11 mouse cellular contexts compared by ENCODE assay signal in genomic region chr7:49400463-49400862, GRCm38 (mm10).
DNase-seq lines count a peak whose midpoint lies in the region; ATAC-seq and TF ChIP-seq lines count a peak whose summit lies in the region.
"Had no signal": no experiment of that assay in that cellular context is flagged by ENCODE, and none has a peak within 500 bp of the region (broad histone marks: within the 10 kb centered on the region; RNA-seq: fewer than 3 reads in every experiment).

No protein-coding gene starts in this region.

- H3K9ac ChIP-seq in lung, embryonic 14.5 days = no peak overlapping the region
- H3K9ac ChIP-seq: liver, embryonic 14.5 days; neural tube, embryonic 12.5 days had no signal

- no peak overlapping the region for H3K27ac ChIP-seq in lung, embryonic 14.5 days (ENCODE audit: low read depth)
- H3K27ac ChIP-seq: kidney, postnatal 0 days; liver, embryonic 14.5 days; neural tube, embryonic 12.5 days had no signal

- no peaks in the 10 kb centered on the region for H3K4me1 ChIP-seq in lung, embryonic 14.5 days (ENCODE audit: insufficient read depth)

- H3K36me3 ChIP-seq in lung, embryonic 14.5 days (ENCODE audit: insufficient read depth) = no peaks in the 10 kb centered on the region
- H3K36me3 ChIP-seq: neural tube, embryonic 12.5 days had no signal

- peak; percentile 29 to 32 for DNase-seq in heart, adult 18-20 months
- no peak for DNase-seq in heart, adult 8-10 months (ENCODE audit: low spot score)
- peak; percentile 18 for DNase-seq in thymus, postnatal 14 days
- DNase-seq in thymus, postnatal 36 days = no peak
- no peak for DNase-seq in lung, embryonic 14.5 days
- DNase-seq in urinary bladder, postnatal 25 days (ENCODE audit: low spot score) = peak; percentile 44
- no peak for DNase-seq in spleen, postnatal 10 days (ENCODE audit: low spot score in 2 of 2)
- no peak for DNase-seq in right cerebral cortex, postnatal 36 days (ENCODE audit: low spot score in 2 of 2)

- no peak overlapping the region for H3K4me2 ChIP-seq in lung, embryonic 14.5 days
- H3K4me2 ChIP-seq: neural tube, embryonic 12.5 days had no signal

- peak; percentile 36; the same call in 1 of the 2 replicates for ATAC-seq in lung, embryonic 14.5 days (ENCODE audit: insufficient read depth)

- WGBS in lung, embryonic 14.5 days = 72% methylated on average over 19 of the region's 19 CpGs

- H3K4me3 ChIP-seq in lung, embryonic 14.5 days (ENCODE audit: low read depth, low read length) = no peak overlapping the region
- H3K4me3 ChIP-seq: neural tube, embryonic 12.5 days had no signal

- H3K27me3 ChIP-seq in lung, embryonic 14.5 days (ENCODE audit: insufficient read depth, low read length) = no peaks in the 10 kb centered on the region
- H3K27me3 ChIP-seq: neural tube, embryonic 12.5 days had no signal

- TF ChIP-seq CTCF in lung, embryonic 14.5 days (IDR thresholded peaks at IDR 0.05; ENCODE audit: low read depth) = no peak

- H3K9me3 ChIP-seq in lung, embryonic 14.5 days (ENCODE audit: low read depth, low read length) = no peaks in the 10 kb centered on the region
- H3K9me3 ChIP-seq: neural tube, embryonic 12.5 days had no signal

Comparison
In these comparisons a context has a peak if more than half of its experiments do, and no peak if none do; other contexts are left out.
1. DNase-seq: peak in heart, adult 18-20 months (2 of 2), thymus, postnatal 14 days (single experiment) and urinary bladder, postnatal 25 days (single experiment); none in heart, adult 8-10 months (single experiment), thymus, postnatal 36 days (0 of 2), lung, embryonic 14.5 days (single experiment), spleen, postnatal 10 days (0 of 2) and right cerebral cortex, postnatal 36 days (0 of 2).